Mouse (Mus musculus): ENCODE measurements around the gene Figla. TPM values are rescaled to one million over a fixed set of nuclear protein-coding genes. Genes with fewer than 3 reads are reported as not detected.

Gene Figla
- polyA plus RNA-seq, 1 experiment from 2014 or later = not detected

- Histone ChIP-seq H3K27me3 (ENCODE audit: insufficient read depth, poor library complexity, severe bottlenecking) (peaks cover 5% of the 10 kb centered on the region; the same call in 1 of the 2 replicates), H3K4me1 (peaks cover 11% of the 10 kb centered on the region; the same call in 1 of the 2 replicates), H3K27ac (no peak overlapping the region), H3K36me3 (no peaks in the 10 kb centered on the region), H3K4me3 (no peak overlapping the region), H3K9me3 (no peaks in the 10 kb centered on the region)
- no peak for DNase-seq (ENCODE audit: low spot score)
- 66% methylated on average over 5 of the region's 5 CpGs for whole genome bisulfite sequencing
These were observed 46.3 kb downstream of the Figla start for GRCm38 (mm10) chr6:86062226-86062625.

GRCm38 (mm10) chr6:86062684-86063083 is 46.7 kb downstream of the Figla start:
- peaks cover 11% of the 10 kb centered on the region; the same call in 1 of the 2 replicates for H3K4me1 ChIP-seq
- no peak for DNase-seq (ENCODE audit: low spot score)

GRCm38 (mm10) chr6:86064318-86065016 is 48.5 kb downstream of the Figla start:
- H3K36me3 ChIP-seq = no peaks in the 10 kb centered on the region
- H3K4me3 ChIP-seq = no peak overlapping the region
- H3K27me3 ChIP-seq (ENCODE audit: insufficient read depth, poor library complexity, severe bottlenecking) = peaks cover 5% of the 10 kb centered on the region; the same call in 1 of the 2 replicates
- peaks cover 5% of the 10 kb centered on the region; the same call in 1 of the 2 replicates for H3K4me1 ChIP-seq
- DNase-seq (ENCODE audit: low spot score) = no peak
- H3K27ac ChIP-seq = no peak overlapping the region
- H3K9me3 ChIP-seq = no peaks in the 10 kb centered on the region
- WGBS = 57% methylated on average over 6 of the region's 6 CpGs

More at GRCm38 (mm10) chr6:86062684-86063083, 46.7 kb downstream of the Figla start:
- Histone ChIP-seq H3K4me3 (no peak overlapping the region), H3K36me3 (no peaks in the 10 kb centered on the region), H3K27ac (no peak overlapping the region), H3K9me3 (no peaks in the 10 kb centered on the region), H3K27me3 (ENCODE audit: insufficient read depth, poor library complexity, severe bottlenecking) (peaks cover 5% of the 10 kb centered on the region; the same call in 1 of the 2 replicates)
- 90% methylated on average over 2 of the region's 2 CpGs for WGBS

- H3K27ac ChIP-seq = no peak overlapping the region
- H3K9me3 ChIP-seq = no peaks in the 10 kb centered on the region
- 81% methylated on average over 6 of the region's 6 CpGs for WGBS
- no peaks in the 10 kb centered on the region for H3K36me3 ChIP-seq
- peaks cover 5% of the 10 kb centered on the region; the same call in 1 of the 2 replicates for H3K27me3 ChIP-seq (ENCODE audit: insufficient read depth, poor library complexity, severe bottlenecking)
- H3K4me1 ChIP-seq = 0 out of 2 replicates have a peak, but pooled peaks cover 4% of the 10 kb centered on the region
- H3K4me3 ChIP-seq = no peak overlapping the region
- no peak for DNase-seq (ENCODE audit: low spot score)
These were observed 50.8 kb downstream of the Figla start for GRCm38 (mm10) chr6:86066727-86067126.

GRCm38 (mm10) chr6:86067145-86067544 is 51.2 kb downstream of the Figla start:
- 0 out of 2 replicates have a peak, but pooled peaks cover 4% of the 10 kb centered on the region for H3K4me1 ChIP-seq
- H3K27ac ChIP-seq = no peak overlapping the region
- no peaks in the 10 kb centered on the region for H3K9me3 ChIP-seq
- no peak overlapping the region for H3K4me3 ChIP-seq
- H3K36me3 ChIP-seq = no peaks in the 10 kb centered on the region
- peaks cover 5% of the 10 kb centered on the region; the same call in 1 of the 2 replicates for H3K27me3 ChIP-seq (ENCODE audit: insufficient read depth, poor library complexity, severe bottlenecking)
- 61% methylated on average over 5 of the region's 5 CpGs for WGBS
- DNase-seq (ENCODE audit: low spot score) = no peak

- DNase-seq (ENCODE audit: low spot score) = no peak
- H3K4me3 ChIP-seq = no peak overlapping the region
- WGBS = 75% methylated on average over 5 of the region's 5 CpGs
- H3K4me1 ChIP-seq = 0 out of 2 replicates have a peak, but pooled peaks cover 4% of the 10 kb centered on the region
- no peak overlapping the region for H3K27ac ChIP-seq
- H3K27me3 ChIP-seq (ENCODE audit: insufficient read depth, poor library complexity, severe bottlenecking) = peaks cover 5% of the 10 kb centered on the region; the same call in 1 of the 2 replicates
- H3K9me3 ChIP-seq = no peaks in the 10 kb centered on the region
- no peaks in the 10 kb centered on the region for H3K36me3 ChIP-seq
These were observed 53.0 kb downstream of the Figla start for GRCm38 (mm10) chr6:86069009-86069408.

GRCm38 (mm10) chr6:86069856-86070255 is 53.9 kb downstream of the Figla start:
- H3K4me3 ChIP-seq = no peak overlapping the region
- 76% methylated on average over 3 of the region's 3 CpGs for WGBS
- peaks cover 5% of the 10 kb centered on the region; the same call in 1 of the 2 replicates for H3K27me3 ChIP-seq (ENCODE audit: insufficient read depth, poor library complexity, severe bottlenecking)
- H3K36me3 ChIP-seq = no peaks in the 10 kb centered on the region
- H3K4me1 ChIP-seq = no peaks in the 10 kb centered on the region; the same call in 1 of the 2 replicates
- H3K9me3 ChIP-seq = no peaks in the 10 kb centered on the region
- no peak overlapping the region for H3K27ac ChIP-seq
- DNase-seq (ENCODE audit: low spot score) = no peak

GRCm38 (mm10) chr6:86070277-86070676 is 54.3 kb downstream of the Figla start:
- no peaks in the 10 kb centered on the region for H3K36me3 ChIP-seq
- H3K9me3 ChIP-seq = no peaks in the 10 kb centered on the region
- WGBS = 73% methylated on average over 7 of the region's 7 CpGs
- no peak overlapping the region for H3K27ac ChIP-seq
- H3K27me3 ChIP-seq (ENCODE audit: insufficient read depth, poor library complexity, severe bottlenecking) = peaks cover 5% of the 10 kb centered on the region; the same call in 1 of the 2 replicates
- DNase-seq (ENCODE audit: low spot score) = no peak
- no peaks in the 10 kb centered on the region; the same call in 1 of the 2 replicates for H3K4me1 ChIP-seq
- H3K4me3 ChIP-seq = no peak overlapping the region

Other genes with a start within 250 kb of the Figla start
- not detected in 2 replicates for gene Nat8f6, start 195.2 kb upstream of the Figla start, polyA plus RNA-seq (2016; fragmentation: Nextera tagmentation; extraction: Ambion mirVana)
- not detected in 2 replicates for gene Nat8f5, start 195.2 kb upstream of the Figla start, polyA plus RNA-seq (2016; fragmentation: Nextera tagmentation; extraction: Ambion mirVana)
- not detected in 2 replicates for gene Nat8, start 184.1 kb upstream of the Figla start, polyA plus RNA-seq (2016; fragmentation: Nextera tagmentation; extraction: Ambion mirVana)
- not detected in 2 replicates for gene Nat8f2, start 147.0 kb upstream of the Figla start, polyA plus RNA-seq (2016; fragmentation: Nextera tagmentation; extraction: Ambion mirVana)
- gene Nat8f4, start 111.3 kb upstream of the Figla start, polyA plus RNA-seq (2016; fragmentation: Nextera tagmentation; extraction: Ambion mirVana) = 1.5 and 2.5 TPM in 2 replicates
- gene Tprkb, start 104.3 kb upstream of the Figla start, polyA plus RNA-seq (2016; fragmentation: Nextera tagmentation; extraction: Ambion mirVana) = 24.5 and 28.8 TPM in 2 replicates
- gene Nat8f1, start 100.5 kb upstream of the Figla start, polyA plus RNA-seq (2016; fragmentation: Nextera tagmentation; extraction: Ambion mirVana) = 4.3 and 5.8 TPM in 2 replicates
- gene Dusp11, start 54.5 kb upstream of the Figla start, polyA plus RNA-seq (2016; fragmentation: Nextera tagmentation; extraction: Ambion mirVana) = 38.0 and 39.9 TPM in 2 replicates
- gene Add2, start 12.5 kb downstream of the Figla start, polyA plus RNA-seq (2016; fragmentation: Nextera tagmentation; extraction: Ambion mirVana) = 12.1 and 16.0 TPM in 2 replicates
- gene Tgfa, start 179.1 kb downstream of the Figla start, polyA plus RNA-seq (2016; fragmentation: Nextera tagmentation; extraction: Ambion mirVana) = 3.2 and 3.7 TPM in 2 replicates

Data from heart, embryonic 10.5 days (tissue).